Mouse (Mus musculus): Measurements from ENCODE around the gene Csk. TPM values are rescaled to one million over a fixed set of nuclear protein-coding genes. Genes with fewer than 3 reads are reported as not detected.

Gene Csk
- polyA plus RNA-seq, 1 experiment from 2014 or later, result 58.4 TPM

GRCm38 (mm10) chr9:57617556-57618169 is 35.8 kb downstream of the Csk start:
- H3K27ac ChIP-seq (ENCODE audit: low read depth, low read length), result no peak overlapping the region
- H3K9me3 ChIP-seq (ENCODE audit: control insufficient read depth, low read length), result no peaks in the 10 kb centered on the region
- H3K4me2 ChIP-seq (ENCODE audit: low read length), result no peak overlapping the region
- H3K27me3 ChIP-seq (replicated peaks; ENCODE audit: control insufficient read depth, insufficient read depth, low read length), result no peaks in the 10 kb centered on the region
- ATAC-seq, result no peak
- H3K4me1 ChIP-seq (ENCODE audit: control insufficient read depth, insufficient read depth, low read depth, low read length), result no peaks in the 10 kb centered on the region
- WGBS, result 78% methylated on average over 8 of the region's 8 CpGs
- H3K4me3 ChIP-seq (ENCODE audit: low read length), result no peak overlapping the region
- H3K9ac ChIP-seq (ENCODE audit: low read depth, low read length), result no peak overlapping the region
- no peaks in the 10 kb centered on the region for H3K36me3 ChIP-seq (ENCODE audit: control insufficient read depth, insufficient read depth, low read length)

- ATAC-seq, result no peak
- H3K36me3 ChIP-seq (ENCODE audit: control insufficient read depth, insufficient read depth, low read length), result no peaks in the 10 kb centered on the region
- H3K9me3 ChIP-seq (ENCODE audit: control insufficient read depth, low read length), result no peaks in the 10 kb centered on the region
- no peak overlapping the region for H3K4me2 ChIP-seq (ENCODE audit: low read length)
- H3K27ac ChIP-seq (ENCODE audit: low read depth, low read length), result no peak overlapping the region
- peaks cover 2% of the 10 kb centered on the region; the same call in 1 of the 2 replicates for H3K4me1 ChIP-seq (ENCODE audit: control insufficient read depth, insufficient read depth, low read depth, low read length)
- H3K27me3 ChIP-seq (replicated peaks; ENCODE audit: control insufficient read depth, insufficient read depth, low read length), result no peaks in the 10 kb centered on the region
- no peak overlapping the region for H3K9ac ChIP-seq (ENCODE audit: low read depth, low read length)
- no peak overlapping the region for H3K4me3 ChIP-seq (ENCODE audit: low read length)
- 87% methylated on average over 4 of the region's 4 CpGs for WGBS
These were observed 38.6 kb downstream of the Csk start for GRCm38 (mm10) chr9:57614786-57615185.

GRCm38 (mm10) chr9:57613975-57614374 is 39.5 kb downstream of the Csk start:
- no peak overlapping the region for H3K9ac ChIP-seq (ENCODE audit: low read depth, low read length)
- H3K4me1 ChIP-seq (ENCODE audit: control insufficient read depth, insufficient read depth, low read depth, low read length), result peaks cover 2% of the 10 kb centered on the region; the same call in 1 of the 2 replicates
- no peak overlapping the region for H3K4me3 ChIP-seq (ENCODE audit: low read length)
- no peak overlapping the region for H3K27ac ChIP-seq (ENCODE audit: low read depth, low read length)
- no peak for ATAC-seq
- H3K4me2 ChIP-seq (ENCODE audit: low read length), result no peak overlapping the region
- 84% methylated on average over 7 of the region's 7 CpGs for WGBS
- H3K9me3 ChIP-seq (ENCODE audit: control insufficient read depth, low read length), result no peaks in the 10 kb centered on the region
- H3K36me3 ChIP-seq (ENCODE audit: control insufficient read depth, insufficient read depth, low read length), result no peaks in the 10 kb centered on the region
- no peaks in the 10 kb centered on the region for H3K27me3 ChIP-seq (replicated peaks; ENCODE audit: control insufficient read depth, insufficient read depth, low read length)

GRCm38 (mm10) chr9:57612587-57612986 is 40.8 kb downstream of the Csk start:
- H3K4me2 ChIP-seq (ENCODE audit: low read length), result no peak overlapping the region
- no peaks in the 10 kb centered on the region for H3K9me3 ChIP-seq (ENCODE audit: control insufficient read depth, low read length)
- H3K4me1 ChIP-seq (ENCODE audit: control insufficient read depth, insufficient read depth, low read depth, low read length), result peaks cover 2% of the 10 kb centered on the region; the same call in 1 of the 2 replicates
- no peak overlapping the region for H3K9ac ChIP-seq (ENCODE audit: low read depth, low read length)
- no peaks in the 10 kb centered on the region for H3K27me3 ChIP-seq (replicated peaks; ENCODE audit: control insufficient read depth, insufficient read depth, low read length)
- H3K27ac ChIP-seq (ENCODE audit: low read depth, low read length), result no peak overlapping the region
- no peaks in the 10 kb centered on the region for H3K36me3 ChIP-seq (ENCODE audit: control insufficient read depth, insufficient read depth, low read length)
- no peak overlapping the region for H3K4me3 ChIP-seq (ENCODE audit: low read length)
- ATAC-seq, result no peak
- 88% methylated on average over 7 of the region's 7 CpGs for WGBS

- WGBS, result 52% methylated on average over 3 of the region's 3 CpGs
- peaks cover 7% of the 10 kb centered on the region for H3K27me3 ChIP-seq (replicated peaks; ENCODE audit: control insufficient read depth, insufficient read depth, low read length)
- no peak overlapping the region for H3K4me2 ChIP-seq (ENCODE audit: low read length)
- H3K4me1 ChIP-seq (ENCODE audit: control insufficient read depth, insufficient read depth, low read depth, low read length), result peaks cover 9% of the 10 kb centered on the region
- H3K9ac ChIP-seq (ENCODE audit: low read depth, low read length), result no peak overlapping the region
- no peak overlapping the region for H3K4me3 ChIP-seq (ENCODE audit: low read length)
- no peaks in the 10 kb centered on the region for H3K9me3 ChIP-seq (ENCODE audit: control insufficient read depth, low read length)
- ATAC-seq, result peak; percentile 77; the same call in 1 of the 2 replicates
- no peaks in the 10 kb centered on the region for H3K36me3 ChIP-seq (ENCODE audit: control insufficient read depth, insufficient read depth, low read length)
- no peak overlapping the region for H3K27ac ChIP-seq (ENCODE audit: low read depth, low read length)
These were observed 43.0 kb downstream of the Csk start for GRCm38 (mm10) chr9:57610359-57610826.

- no peak overlapping the region for H3K4me3 ChIP-seq (ENCODE audit: low read length)
- no peak for ATAC-seq
- H3K36me3 ChIP-seq (ENCODE audit: control insufficient read depth, insufficient read depth, low read length), result no peaks in the 10 kb centered on the region
- H3K9ac ChIP-seq (ENCODE audit: low read depth, low read length), result no peak overlapping the region
- H3K4me1 ChIP-seq (ENCODE audit: control insufficient read depth, insufficient read depth, low read depth, low read length), result peaks cover 9% of the 10 kb centered on the region
- WGBS, result 74% methylated on average over 3 of the region's 3 CpGs
- no peak overlapping the region for H3K27ac ChIP-seq (ENCODE audit: low read depth, low read length)
- H3K27me3 ChIP-seq (replicated peaks; ENCODE audit: control insufficient read depth, insufficient read depth, low read length), result peaks cover 8% of the 10 kb centered on the region
- no peaks in the 10 kb centered on the region for H3K9me3 ChIP-seq (ENCODE audit: control insufficient read depth, low read length)
- H3K4me2 ChIP-seq (ENCODE audit: low read length), result no peak overlapping the region
These were observed 43.6 kb downstream of the Csk start for GRCm38 (mm10) chr9:57609803-57610202.

- H3K27me3 ChIP-seq (replicated peaks; ENCODE audit: control insufficient read depth, insufficient read depth, low read length), result peaks cover 8% of the 10 kb centered on the region
- H3K36me3 ChIP-seq (ENCODE audit: control insufficient read depth, insufficient read depth, low read length), result no peaks in the 10 kb centered on the region
- ATAC-seq, result peak; percentile 25; the same call in 1 of the 2 replicates
- H3K4me1 ChIP-seq (ENCODE audit: control insufficient read depth, insufficient read depth, low read depth, low read length), result peaks cover 9% of the 10 kb centered on the region
- no peak within 1 kb of the TSS for H3K27ac ChIP-seq (ENCODE audit: low read depth, low read length)
- no peak within 1 kb of the TSS for H3K9ac ChIP-seq (ENCODE audit: low read depth, low read length)
- H3K4me3 ChIP-seq (ENCODE audit: low read length), result peak within 1 kb of the TSS; percentile 29
- WGBS, result 5% methylated on average over 24 of the region's 24 CpGs
- peak within 1 kb of the TSS; percentile 60 for H3K4me2 ChIP-seq (ENCODE audit: low read length)
- H3K9me3 ChIP-seq (ENCODE audit: control insufficient read depth, low read length), result no peaks in the 10 kb centered on the region
These were observed 47.1 kb downstream of the Csk start, which contains the start of gene Cplx3 for GRCm38 (mm10) chr9:57606139-57606851. Gene Cplx3, minus strand, starts transcription at chr9:57606281.

GRCm38 (mm10) chr9:57605503-57605902 is 47.9 kb downstream of the Csk start:
- no peaks in the 10 kb centered on the region for H3K9me3 ChIP-seq (ENCODE audit: control insufficient read depth, low read length)
- no peak for ATAC-seq
- no peak overlapping the region for H3K27ac ChIP-seq (ENCODE audit: low read depth, low read length)
- 25% methylated on average over 9 of the region's 9 CpGs for WGBS
- H3K4me2 ChIP-seq (ENCODE audit: low read length), result no peak overlapping the region; the same call in 1 of the 2 replicates
- no peaks in the 10 kb centered on the region for H3K36me3 ChIP-seq (ENCODE audit: control insufficient read depth, insufficient read depth, low read length)
- H3K9ac ChIP-seq (ENCODE audit: low read depth, low read length), result no peak overlapping the region
- no peak overlapping the region for H3K4me3 ChIP-seq (ENCODE audit: low read length)
- peaks cover 8% of the 10 kb centered on the region for H3K27me3 ChIP-seq (replicated peaks; ENCODE audit: control insufficient read depth, insufficient read depth, low read length)
- H3K4me1 ChIP-seq (ENCODE audit: control insufficient read depth, insufficient read depth, low read depth, low read length), result peaks cover 13% of the 10 kb centered on the region

- Histone ChIP-seq H3K27ac (ENCODE audit: low read depth, low read length) (no peak overlapping the region), H3K4me1 (ENCODE audit: control insufficient read depth, insufficient read depth, low read depth, low read length) (peaks cover 12% of the 10 kb centered on the region), H3K9me3 (ENCODE audit: control insufficient read depth, low read length) (no peaks in the 10 kb centered on the region), H3K9ac (ENCODE audit: low read depth, low read length) (no peak overlapping the region), H3K27me3 (replicated peaks; ENCODE audit: control insufficient read depth, insufficient read depth, low read length) (peaks cover 8% of the 10 kb centered on the region), H3K4me3 (ENCODE audit: low read length) (no peak overlapping the region), H3K36me3 (ENCODE audit: control insufficient read depth, insufficient read depth, low read length) (no peaks in the 10 kb centered on the region), H3K4me2 (ENCODE audit: low read length) (no peak overlapping the region)
- WGBS, result 80% methylated on average over 4 of the region's 4 CpGs
- ATAC-seq, result no peak
These were observed 48.6 kb downstream of the Csk start for GRCm38 (mm10) chr9:57604875-57605274.
